Mouse (Mus musculus) thymus, adult 2 months (tissue): ENCODE data around the gene Tmem132d.

Experiments used
- CTCF ChIP-seq: fragments of 200-500 bp; IDR thresholded peaks from 2 replicates; pipeline ENCODE4 v1.5.1; 2012; ENCODE audit warnings: mild to moderate bottlenecking, control low read depth, low read length, moderate library complexity, borderline replicate concordance; ENCODE audit not compliant: control insufficient read depth, poor library complexity, insufficient read depth; ENCODE audit errors: extremely low read depth
- POLR2A ChIP-seq: fragments of 200-500 bp; IDR thresholded peaks from 2 replicates; pipeline ENCODE4 v1.6.1; 2012; ENCODE audit warnings: mild to moderate bottlenecking, low read length, control low read depth, moderate library complexity; ENCODE audit not compliant: control insufficient read depth, poor library complexity, insufficient read depth; ENCODE audit errors: extremely low read depth

DNA sequence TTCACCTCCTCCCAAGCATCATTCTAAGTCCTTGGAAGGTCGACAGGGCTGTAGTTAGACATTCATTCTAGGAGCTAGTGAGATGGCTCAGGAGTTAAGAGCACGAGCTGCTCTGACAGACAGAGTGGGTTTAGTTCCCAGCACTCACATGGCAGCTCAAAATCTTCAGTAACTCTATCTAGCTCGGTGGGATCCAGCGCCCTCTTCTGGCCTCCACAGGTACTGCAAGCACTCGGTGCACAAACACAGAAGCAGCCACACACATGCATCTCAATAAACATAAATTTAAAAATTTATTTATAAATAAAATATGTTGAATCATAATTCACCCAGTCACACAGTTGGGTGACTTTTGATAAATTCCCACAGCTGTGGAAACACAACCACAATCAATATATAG, 321.2 kb downstream of the Tmem132d start:
- TF ChIP-seq POLR2A (no peak), CTCF (no peak)
